Mouse (Mus musculus) cerebellum, postnatal 10 days (tissue): ENCODE results near the gene Zfp53.

Experiments
- DNase-seq, 2 experiments: peaks; one replicate each; pipeline ENCODE4 v3.0.0; 2021; ENCODE audit warnings: mixed read lengths in 2 of 2

Gene Zfp53

GRCm38 (mm10) chr17:21526270-21526669 is 37.5 kb downstream of the Zfp53 start:
- no peak for DNase-seq

DNA sequence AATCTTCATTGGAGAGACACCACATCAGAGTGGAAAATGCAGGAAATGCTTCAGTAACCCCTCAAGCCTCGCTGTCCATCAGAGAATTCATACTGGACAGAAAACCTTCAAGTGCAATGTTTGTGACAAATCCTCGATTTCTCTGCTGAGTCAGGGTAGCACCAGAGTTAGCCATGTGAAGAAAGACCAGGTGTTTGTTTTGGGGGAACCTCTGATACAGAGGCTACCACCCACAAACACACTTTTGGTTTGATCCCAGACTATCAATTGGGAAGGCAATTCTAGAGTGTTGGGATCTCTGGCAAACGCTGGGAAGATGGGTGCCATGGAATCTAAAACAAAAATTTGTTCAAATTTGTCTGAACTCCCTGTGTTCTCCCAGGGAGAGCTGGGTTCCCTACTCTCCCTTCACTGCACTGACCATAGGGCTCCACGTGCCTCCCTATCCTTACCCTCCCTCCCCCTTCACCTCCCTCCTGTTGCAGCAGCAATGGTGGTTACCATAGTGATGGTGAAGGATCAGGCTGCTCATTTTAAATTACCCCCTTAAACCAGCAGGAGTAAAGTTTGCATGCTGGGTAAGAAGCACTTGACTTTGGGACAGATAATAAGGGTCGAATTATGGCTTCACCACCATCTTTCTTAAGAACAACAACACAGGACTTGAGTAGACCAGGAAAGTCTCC is 42.0 kb downstream of the Zfp53 start:
- DNase-seq = no peak

DNA sequence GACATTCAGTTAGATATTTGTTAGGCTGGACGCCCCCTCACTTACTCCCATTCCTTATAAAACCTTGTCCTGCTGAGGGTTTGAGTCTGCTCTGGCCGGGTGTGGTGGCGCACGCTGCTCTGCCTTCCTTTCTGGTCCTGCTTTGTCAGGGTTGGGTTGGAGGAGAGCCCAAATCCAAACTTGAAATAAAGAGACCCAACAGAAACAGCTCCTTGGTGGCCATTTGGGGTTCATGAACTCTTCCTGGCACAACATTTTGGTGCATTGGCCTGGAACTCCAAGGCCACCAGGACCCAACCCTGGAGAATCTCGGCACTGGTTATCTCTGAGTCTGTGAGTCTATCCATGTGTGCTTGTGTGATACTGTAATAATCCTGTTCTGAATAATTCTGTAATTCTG is 42.8 kb downstream of the Zfp53 start:
- peak; percentile 38 to 57 for DNase-seq

DNA sequence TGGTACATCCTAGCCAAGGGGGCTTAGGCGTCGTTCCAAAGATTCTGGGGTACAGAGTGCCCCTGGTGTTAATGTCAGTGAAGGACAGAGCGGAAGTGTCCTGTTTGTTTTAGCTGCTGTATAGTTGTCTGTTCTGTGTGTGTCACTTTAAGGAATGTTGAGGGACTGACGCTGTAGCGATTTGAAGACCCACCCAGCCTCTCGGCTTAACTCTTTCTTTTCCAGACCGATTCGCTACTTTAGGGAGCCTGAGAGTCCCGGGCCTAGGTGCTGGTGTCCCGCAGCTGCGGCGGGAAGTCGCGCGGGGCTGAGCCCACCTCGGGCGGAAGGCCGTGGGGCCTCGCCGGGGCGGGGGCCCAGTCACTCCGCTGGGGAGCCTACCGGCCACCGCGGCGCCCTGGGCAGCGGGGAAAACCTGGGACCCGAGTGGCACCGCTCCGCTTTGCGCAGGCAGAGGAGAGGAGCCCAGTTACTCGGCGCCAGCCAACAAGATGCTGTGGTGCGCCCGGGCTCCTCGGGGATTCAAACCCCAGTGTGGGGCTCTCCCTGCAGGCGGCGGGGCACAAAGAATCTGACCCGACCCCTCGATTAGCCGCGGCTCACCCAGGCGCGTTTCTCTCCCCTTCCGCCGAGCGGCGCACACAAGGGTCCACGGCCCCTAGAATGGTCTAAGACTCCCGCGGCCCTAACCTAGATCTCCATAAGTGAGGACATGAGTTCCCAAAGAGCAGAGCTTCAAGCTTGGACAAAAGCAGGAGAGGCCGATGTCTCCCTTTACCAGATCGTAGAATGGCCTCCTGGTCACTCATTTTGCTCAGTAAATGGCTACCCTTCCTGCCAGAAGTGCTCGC is 43.5 kb downstream of the Zfp53 start:
- peak; percentile 81 to 86 for DNase-seq

GRCm38 (mm10) chr17:21533961-21534360 is 45.2 kb downstream of the Zfp53 start:
- DNase-seq = peak; percentile 4 to 9

GRCm38 (mm10) chr17:21534460-21535095 is 45.8 kb downstream of the Zfp53 start:
- DNase-seq = peak; percentile 67 to 87

- peak; percentile 65 to 74 for DNase-seq
These were observed 46.6 kb downstream of the Zfp53 start, which contains the start of gene Zfp52 for GRCm38 (mm10) chr17:21535096-21536001. Zfp52 (plus strand) TSS chr17:21535539.

DNA sequence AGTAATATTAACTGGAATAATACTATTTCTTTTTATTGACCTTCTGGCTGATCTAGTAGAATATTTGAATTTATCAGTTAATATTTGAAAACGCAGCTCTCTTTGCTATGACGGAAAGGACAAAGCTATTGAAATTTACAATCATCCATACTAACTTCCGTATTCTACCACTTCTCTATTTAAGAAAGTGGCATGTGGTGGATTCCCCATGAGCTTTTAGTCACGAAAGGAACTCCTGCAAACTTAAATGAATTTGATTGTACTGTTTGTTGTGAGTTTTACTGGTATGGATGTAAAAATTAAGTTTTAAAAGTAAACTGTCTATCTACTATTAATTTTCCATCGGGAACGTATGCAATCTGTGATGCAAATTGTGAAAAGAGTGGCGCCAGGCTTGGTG is 47.3 kb downstream of the Zfp53 start:
- no peak for DNase-seq

GRCm38 (mm10) chr17:21536676-21537075 is 47.9 kb downstream of the Zfp53 start:
- DNase-seq = no peak

DNA sequence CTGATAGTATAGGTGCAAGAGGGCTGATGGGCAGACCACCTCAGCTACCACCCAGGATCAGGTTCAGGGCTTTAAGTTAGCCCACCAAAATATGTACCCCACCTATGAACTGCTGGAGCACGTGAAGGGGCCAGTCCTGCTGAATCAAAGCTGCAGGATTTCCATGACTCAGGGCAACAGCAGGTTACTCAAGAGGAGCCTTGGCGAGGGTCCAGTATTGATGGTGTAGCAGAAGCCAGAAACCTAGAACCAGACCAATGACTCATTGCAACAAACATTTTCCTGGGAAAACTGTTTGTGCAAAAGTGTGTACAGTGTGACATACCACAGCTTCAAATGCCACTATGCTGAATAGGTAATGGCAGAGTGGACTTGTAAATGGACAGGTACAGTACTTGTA is 69.0 kb downstream of the Zfp53 start:
- DNase-seq = peak; percentile 20 to 25
